Mouse (Mus musculus): ENCODE results near the gene Krt23. TPM values are rescaled to one million over a fixed set of nuclear protein-coding genes. Genes with fewer than 3 reads are reported as not detected.

Krt23 gene
- not detected for total RNA-seq (2023)

GRCm38 (mm10) chr11:99492733-99493573, at the start of gene Krt23:
Krt23 (minus strand) TSS chr11:99493137.

DNA sequence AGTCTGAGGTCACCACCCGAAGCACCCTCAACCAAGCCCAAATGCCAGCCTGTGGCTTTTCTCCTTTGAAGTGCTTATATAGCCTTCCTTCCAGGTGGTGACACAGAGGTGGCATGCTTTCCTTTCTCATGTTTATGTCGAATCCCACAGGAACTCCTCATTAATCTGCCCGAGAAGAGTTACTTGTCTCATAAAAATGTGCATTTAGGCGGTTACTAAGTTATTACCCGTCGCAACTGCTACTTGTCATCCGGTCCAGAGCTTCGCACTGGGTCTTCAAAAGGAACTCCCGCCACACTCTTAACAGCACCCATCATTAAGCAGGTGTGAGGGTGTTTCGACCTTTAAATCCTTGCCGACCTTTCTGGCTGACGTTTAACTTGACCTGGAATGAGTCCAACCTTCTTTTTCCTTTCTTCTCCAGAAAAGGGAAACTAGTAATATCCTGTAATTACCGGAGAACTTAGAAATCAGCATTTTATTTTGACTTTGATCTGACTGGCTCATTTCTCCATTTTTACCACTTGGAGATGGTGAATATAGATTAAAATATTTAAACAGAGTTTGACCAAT, 28.4 kb upstream of the Krt23 start, which contains the start of gene Krt39:
TSS of gene Krt39 (minus strand) at position 51 of the 573 bp plus-strand sequence.

GRCm38 (mm10) chr11:99437972-99438371, 55.0 kb downstream of the Krt23 start, which contains the start of gene Krt20:
Krt20 (minus strand) TSS chr11:99438150.

Other genes starting within 250 kb of the Krt23 start
- gene Krt222, start 249.1 kb downstream of the Krt23 start, total RNA-seq (2023), result not detected
- gene Krt24, start 207.9 kb downstream of the Krt23 start, total RNA-seq (2023), result not detected
- not detected for gene Krt25, start 170.2 kb downstream of the Krt23 start, total RNA-seq (2023)
- gene Krt26, start 155.2 kb downstream of the Krt23 start, total RNA-seq (2023), result not detected
- not detected for gene Krt27, start 142.0 kb downstream of the Krt23 start, total RNA-seq (2023)
- not detected for gene Krt28, start 118.2 kb downstream of the Krt23 start, total RNA-seq (2023)
- 1 to 10 TPM in 1 of 2 experiments, not detected in 1; 2.0 TPM for gene Krt10, start 103.8 kb downstream of the Krt23 start, total RNA-seq (2023)
- not detected for gene Krt12, start 70.9 kb downstream of the Krt23 start, total RNA-seq (2023)
- gene Krt20, start 55.0 kb downstream of the Krt23 start, total RNA-seq (2023), result not detected
- not detected for gene Krt39, start 28.2 kb upstream of the Krt23 start, total RNA-seq (2023)
- gene Krt40, start 50.0 kb upstream of the Krt23 start, total RNA-seq (2023), result not detected
- not detected for gene Krtap3-3, start 57.7 kb upstream of the Krt23 start, total RNA-seq (2023)
- not detected for gene Krtap3-2, start 63.7 kb upstream of the Krt23 start, total RNA-seq (2023)
- not detected for gene Gm11939, start 66.3 kb upstream of the Krt23 start, total RNA-seq (2023)
- gene Krtap3-1, start 73.5 kb upstream of the Krt23 start, total RNA-seq (2023), result not detected
- not detected for gene Krtap1-5, start 87.9 kb upstream of the Krt23 start, total RNA-seq (2023)
- gene Krtap1-4, start 90.5 kb upstream of the Krt23 start, total RNA-seq (2023), result not detected
- gene Krtap1-3, start 98.2 kb upstream of the Krt23 start, total RNA-seq (2023), result not detected
- gene Krtap9-3, start 105.0 kb upstream of the Krt23 start, total RNA-seq (2023), result not detected
- not detected for gene Gm11938, start 110.2 kb upstream of the Krt23 start, total RNA-seq (2023)
- gene Gm11937, start 117.1 kb upstream of the Krt23 start, total RNA-seq (2023), result not detected
- not detected for gene Krtap2-4, start 121.7 kb upstream of the Krt23 start, total RNA-seq (2023)
- gene Gm11562, start 127.3 kb upstream of the Krt23 start, total RNA-seq (2023), result not detected
- not detected for gene Krtap4-1, start 135.1 kb upstream of the Krt23 start, total RNA-seq (2023)
- not detected for gene Krtap4-2, start 141.9 kb upstream of the Krt23 start, total RNA-seq (2023)
- not detected for gene Krtap4-7, start 151.0 kb upstream of the Krt23 start, total RNA-seq (2023)
- not detected for gene Gm11555, start 157.1 kb upstream of the Krt23 start, total RNA-seq (2023)
- not detected for gene Gm11563, start 165.8 kb upstream of the Krt23 start, total RNA-seq (2023)
- not detected for gene Krtap4-6, start 172.8 kb upstream of the Krt23 start, total RNA-seq (2023)
- not detected for gene Gm14190, start 197.6 kb upstream of the Krt23 start, total RNA-seq (2023)
- gene Gm14180, start 241.2 kb upstream of the Krt23 start, total RNA-seq (2023), result not detected

Measured in monocyte, adult 59 days (primary cell).